Mouse (Mus musculus): ENCODE data around the gene 7530416G11Rik.

7530416G11Rik gene

DNA sequence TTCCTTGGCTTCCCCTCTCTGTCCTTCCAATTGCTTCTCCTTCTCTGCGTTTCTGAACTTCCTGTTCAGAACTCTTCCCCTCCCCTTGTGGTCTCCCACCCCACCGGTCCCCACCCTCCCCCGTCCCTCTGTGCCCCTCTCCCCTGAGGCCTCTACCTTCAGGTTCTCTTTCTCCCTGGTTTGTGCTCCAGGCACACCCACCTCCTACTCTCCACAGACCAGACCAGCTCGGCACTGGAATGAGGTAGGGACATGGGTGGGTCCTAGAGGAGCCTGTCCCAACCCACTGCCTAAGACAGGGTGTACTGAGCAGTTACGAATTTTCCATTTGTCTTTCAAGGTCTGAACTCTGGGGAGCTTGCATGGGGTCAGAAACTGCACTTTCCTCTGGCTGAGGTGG, 23.1 kb downstream of the 7530416G11Rik start:
- DNase-seq (ENCODE audit: low read depth, low spot score) = peak; percentile 5

DNA sequence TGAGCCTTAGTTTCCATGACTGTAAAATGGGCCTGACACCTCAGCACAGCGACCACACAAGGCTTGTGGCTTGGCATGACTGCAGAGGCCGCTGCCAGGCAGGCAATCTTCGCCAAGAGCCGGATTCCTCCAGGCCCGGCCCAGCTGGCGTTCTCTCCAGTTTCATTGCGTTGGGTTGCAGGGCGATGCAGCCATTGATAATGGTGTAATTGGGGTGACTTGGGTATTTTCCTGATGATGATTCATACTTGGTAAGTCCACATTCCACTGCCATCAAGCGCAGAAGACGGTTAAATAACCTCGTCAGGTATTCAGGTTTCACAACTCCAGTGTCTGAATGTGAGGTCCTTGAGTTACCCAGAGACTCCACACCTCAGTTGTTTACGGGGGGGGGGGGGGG, 23.7 kb downstream of the 7530416G11Rik start:
- DNase-seq (ENCODE audit: low read depth, low spot score) = no peak

DNA sequence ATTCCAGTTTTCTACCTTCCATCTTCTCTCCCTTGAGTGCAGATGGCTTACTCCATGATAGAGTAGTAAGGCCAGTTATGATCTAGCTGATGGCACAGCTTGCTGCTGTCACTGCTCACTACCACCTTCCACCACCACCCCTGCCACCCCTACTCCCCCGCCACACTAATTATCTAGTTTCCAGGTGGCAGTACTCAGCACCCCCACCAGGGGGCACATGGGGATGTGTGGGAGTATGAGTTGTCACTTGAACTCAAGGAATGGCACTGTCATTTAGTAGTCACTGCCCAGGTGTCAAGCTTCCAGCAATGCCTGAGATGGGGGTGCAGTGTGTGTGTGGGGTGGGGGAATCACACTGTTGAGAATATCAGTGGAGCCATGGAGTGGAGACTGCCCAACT, 25.4 kb downstream of the 7530416G11Rik start:
- peak; percentile 63 for DNase-seq (ENCODE audit: low read depth, low spot score)

DNA sequence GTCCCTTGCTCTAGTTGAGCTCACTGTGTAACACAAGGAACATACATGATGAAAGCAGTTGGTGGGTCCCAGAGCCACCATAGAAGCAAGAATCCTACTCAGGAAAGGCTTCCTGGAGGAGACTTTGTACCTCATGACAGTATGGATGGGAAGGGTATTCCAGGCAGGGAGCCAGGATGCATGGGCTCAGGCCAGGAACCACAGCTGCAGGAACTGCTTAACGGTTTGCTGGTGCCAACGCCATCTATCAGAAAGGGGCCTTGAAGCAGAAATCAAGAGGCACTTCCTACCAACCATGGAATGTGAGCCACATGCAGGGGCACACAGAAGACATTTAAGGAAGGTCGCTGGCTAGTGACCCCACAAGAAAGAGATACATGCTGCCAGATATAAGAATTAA, 28.3 kb downstream of the 7530416G11Rik start:
- DNase-seq (ENCODE audit: low read depth, low spot score) = no peak

DNA sequence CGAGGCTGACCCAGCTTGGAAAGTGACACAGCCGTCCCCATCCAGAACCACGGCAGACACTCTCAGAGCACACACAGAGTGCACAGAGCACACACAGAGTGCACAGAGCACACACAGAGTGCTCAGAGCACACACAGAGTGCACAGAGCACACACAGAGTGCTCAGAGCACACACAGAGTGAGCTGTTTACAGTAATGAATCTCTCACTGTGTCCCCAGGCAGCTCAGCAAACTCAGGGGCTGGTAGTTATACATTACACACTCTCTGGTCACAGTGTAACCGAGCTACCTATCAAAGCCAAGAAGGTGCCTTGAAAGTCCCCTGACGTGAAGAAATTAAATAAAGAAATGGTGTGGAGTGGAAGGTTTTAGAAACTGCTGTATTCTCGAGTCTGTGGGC, 33.6 kb downstream of the 7530416G11Rik start:
- DNase-seq (ENCODE audit: low read depth, low spot score) = no peak

DNA sequence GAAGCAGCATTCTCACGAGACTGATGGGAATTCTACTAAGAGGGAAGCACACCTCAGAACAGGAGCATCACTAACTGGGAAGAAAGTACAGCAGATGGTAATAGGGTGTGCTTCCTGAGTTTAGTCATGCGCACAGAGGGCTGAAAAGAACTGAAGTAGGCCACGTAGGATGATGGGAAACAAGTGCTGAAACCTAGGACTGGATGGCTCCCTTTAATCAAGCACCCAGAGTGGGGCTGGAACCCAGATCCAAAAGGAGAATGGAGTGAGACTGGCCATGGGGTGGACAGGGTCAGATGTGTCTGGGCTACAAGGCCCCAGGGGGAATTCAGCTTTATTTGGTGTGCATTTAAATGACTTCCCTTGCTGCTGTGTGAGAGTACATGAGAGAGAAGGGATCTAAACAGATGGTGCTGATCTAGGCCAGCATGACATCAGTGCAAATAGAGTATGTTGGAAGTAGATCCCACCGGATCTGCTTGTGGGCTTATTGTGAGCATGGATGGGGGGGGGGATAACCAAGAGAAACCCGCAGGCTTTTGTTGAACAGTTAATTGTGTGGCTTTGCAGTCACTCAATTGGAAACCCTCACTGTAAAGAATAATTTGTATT, 36.5 kb downstream of the 7530416G11Rik start:
- no peak for DNase-seq (ENCODE audit: low read depth, low spot score)

DNA sequence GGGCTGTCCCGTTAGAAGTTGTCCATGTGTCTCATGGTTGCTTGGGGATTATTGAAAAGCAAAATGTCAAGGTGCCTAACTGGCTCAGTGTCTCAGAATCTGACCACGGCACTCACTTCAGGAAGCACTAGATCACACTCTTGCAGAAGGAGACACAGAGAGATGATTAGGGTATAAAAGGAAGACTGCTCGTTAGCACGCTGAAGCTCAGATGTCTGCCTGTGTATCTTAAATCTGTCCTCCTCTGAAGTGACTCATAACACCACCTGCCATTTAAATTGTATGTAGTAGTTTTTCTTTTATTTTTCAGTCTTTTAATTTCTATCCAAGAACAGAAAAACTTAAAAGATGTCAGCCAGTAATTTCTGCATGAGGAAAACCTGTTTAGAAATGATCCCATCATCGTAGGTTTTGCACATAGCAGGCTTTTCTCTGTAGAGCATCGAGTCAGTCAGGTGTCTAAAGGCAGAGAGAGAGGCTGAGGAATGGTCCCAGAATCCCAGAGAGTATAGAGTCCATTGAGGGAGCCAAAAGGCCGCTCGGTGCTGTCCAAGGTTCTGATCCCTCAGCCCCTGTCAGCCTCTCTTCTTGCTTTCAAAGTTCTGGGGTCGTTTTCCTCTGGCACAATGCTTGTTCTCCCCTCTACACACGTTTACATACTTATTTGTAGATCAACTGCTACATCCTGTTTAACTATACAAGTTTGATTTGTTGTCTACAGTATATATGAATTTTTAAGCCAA, 38.0 kb downstream of the 7530416G11Rik start:
- peak; percentile 35 for DNase-seq (ENCODE audit: low read depth, low spot score)

DNA sequence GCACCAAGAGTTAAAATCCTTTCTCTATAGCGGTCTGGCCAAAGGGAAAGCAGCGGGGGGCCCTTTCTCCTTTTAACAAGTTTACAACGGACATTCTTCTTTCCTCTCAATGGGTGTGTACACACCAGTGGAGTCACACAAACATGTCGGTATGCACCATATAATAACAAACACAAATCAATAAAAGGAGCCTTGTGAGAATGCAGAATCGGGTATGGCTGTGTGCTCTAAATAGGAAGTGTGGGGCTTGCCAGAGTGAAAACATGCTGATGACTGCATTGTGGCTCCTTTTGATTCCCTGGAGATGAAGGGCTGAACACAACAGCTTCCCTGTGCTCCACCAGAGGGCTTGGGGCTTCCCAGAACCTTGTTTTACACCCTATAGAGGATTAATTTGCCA, 38.8 kb downstream of the 7530416G11Rik start:
- DNase-seq (ENCODE audit: low read depth, low spot score) = peak; percentile 12

DNA sequence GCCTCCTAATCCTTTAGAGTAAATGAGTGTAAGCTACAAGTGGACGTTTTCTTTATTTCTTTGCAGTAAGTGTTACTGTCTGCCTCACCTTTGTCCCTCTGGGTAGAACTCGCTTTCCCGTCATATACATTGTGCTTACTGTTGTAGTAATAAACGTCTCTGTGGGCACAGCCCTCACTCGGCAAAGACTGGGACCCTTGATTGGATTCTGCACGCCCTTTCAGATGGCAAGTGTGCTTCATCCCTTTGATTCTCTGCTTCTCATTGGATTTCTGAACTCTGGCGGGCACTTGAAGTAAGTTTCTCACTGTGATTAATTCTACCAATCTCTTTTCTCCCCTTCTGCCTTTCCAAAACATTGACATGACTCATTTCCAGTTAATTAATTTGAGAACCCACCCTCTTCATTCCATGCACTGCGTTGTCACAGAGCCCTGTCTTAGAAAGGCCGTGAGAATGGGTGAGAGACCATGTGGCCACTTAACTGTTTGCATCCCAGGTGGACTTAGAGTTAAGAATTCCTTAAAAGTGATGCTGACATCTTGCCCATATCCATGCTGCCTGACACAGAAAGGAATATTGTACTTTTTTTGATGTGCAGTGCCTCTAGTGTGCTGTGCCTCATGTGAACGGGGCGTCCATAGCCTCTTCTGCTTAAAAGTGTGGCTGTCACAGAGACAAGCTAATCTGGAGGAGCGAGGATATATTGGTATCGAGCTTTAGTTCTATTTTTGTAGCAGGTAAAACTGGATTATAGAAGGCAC, 39.8 kb downstream of the 7530416G11Rik start:
- DNase-seq (ENCODE audit: low read depth, low spot score) = no peak

DNA sequence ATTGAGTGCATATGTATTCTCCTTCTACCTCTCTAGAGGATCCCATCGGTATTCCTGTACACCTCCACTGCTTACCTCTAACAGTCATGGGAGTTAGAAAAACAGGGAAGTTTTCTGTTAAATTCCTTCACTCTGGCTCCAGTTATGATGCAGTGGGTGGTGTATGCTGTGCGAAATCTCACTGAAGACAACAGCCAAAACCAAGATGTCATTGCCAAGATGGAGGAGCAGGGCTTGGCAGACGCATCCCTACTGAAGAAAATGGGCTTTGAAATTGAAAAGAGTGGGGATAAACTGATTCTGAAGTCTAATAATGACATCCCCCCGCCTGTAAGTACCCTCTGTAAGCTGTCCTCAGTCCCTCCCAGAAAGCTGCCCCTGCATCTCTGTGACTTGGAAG, 40.9 kb downstream of the 7530416G11Rik start:
- no peak for DNase-seq (ENCODE audit: low read depth, low spot score)

DNA sequence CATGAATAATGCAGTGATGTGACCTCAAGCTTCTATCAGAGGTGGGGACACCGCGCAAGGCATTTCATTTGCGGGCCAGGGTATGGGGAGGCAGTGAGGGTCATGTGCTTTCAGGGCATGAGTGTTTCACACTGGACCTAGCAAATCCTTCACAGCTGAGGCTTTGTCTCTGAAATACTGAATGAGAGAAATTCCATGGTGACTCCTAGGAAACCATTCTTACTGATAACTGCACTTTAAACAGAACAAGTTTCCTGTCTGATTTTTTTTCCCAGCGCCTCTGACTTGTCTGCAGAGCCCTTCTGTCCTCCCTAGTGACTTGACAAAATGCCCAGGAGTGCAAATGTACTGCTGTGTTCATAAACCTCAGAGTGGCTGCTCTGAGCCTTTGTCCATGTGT, 41.5 kb downstream of the 7530416G11Rik start:
- DNase-seq (ENCODE audit: low read depth, low spot score) = no peak

DNA sequence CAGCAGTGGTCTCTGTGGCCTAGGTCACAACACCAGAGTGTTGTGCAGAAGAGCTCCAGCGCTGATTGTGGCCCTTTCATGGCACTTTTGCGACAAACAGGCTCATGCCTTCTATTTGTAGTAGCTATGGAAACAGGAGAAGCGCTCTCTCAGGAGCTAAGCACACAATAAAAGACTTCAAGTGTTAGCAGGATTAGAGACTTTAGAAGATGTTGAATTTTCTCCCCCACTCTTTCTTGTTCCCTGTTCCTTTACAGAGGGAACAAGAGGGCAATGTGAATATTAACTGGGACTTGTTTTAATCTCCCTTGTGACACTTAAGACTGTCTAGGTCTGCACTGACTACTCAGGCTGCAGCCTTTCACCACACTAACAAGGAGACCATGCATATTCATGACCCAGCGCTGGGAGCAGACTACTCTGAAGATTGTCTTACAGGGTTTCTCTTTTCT, 44.4 kb downstream of the 7530416G11Rik start:
- no peak for DNase-seq (ENCODE audit: low read depth, low spot score)

DNA sequence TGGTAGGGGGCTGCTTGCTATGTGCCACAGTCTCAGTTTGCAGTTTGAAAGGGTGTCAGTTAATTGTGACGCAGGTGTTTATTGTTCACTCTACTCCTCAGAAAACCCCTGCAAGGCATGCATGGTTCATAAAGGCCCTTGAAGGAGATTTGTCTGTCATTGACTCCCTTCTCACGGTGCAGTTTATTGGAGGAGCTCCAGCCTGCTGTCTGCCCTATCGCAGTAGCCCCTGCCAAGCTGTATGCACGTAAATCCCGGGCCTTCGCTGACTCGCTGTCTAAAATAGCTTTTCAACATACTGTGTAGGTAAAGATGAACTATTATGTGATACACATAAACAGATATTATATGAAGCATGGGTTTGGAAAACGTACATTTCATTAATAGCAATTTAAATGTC, 45.2 kb downstream of the 7530416G11Rik start:
- DNase-seq (ENCODE audit: low read depth, low spot score) = no peak

DNA sequence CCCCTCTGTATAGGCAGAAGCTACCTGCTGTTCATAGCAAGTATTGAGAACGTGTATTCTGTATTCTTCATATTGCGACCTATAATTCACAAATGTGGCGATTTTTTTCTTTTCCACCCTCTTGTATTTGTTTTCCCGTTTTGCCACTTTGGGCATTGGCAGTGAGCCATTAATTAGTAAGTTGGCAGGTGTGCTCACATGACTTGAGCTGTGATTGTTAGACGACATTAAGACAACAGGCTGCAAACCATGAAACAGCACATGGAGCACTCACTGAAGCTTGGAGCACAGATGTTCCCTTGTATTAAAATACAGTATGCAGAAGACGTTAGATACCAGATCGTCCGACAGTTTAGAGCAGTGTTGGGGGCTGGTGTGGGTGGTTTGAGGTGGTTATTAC, 46.1 kb downstream of the 7530416G11Rik start:
- no peak for DNase-seq (ENCODE audit: low read depth, low spot score)

DNA sequence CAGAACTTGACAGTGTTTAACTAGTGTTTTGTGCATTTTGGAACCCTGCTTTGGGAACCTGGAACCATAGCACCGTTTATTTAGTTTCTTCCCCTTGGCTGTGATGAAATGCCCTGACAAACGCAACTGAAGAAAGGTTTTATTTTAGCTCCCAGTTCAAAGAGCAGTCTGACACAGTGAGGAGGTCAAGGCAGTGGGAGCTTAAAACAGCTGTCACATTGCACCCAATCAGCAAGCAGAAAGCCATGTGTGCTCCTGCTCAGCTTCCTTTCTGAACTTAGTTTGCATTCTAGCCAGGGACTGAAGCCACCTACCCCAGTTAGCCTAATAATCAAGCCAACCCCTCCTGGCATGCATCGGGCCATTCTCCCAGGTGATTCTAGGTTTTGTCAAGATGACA, 56.4 kb downstream of the 7530416G11Rik start:
- DNase-seq (ENCODE audit: low read depth, low spot score) = no peak
